Mouse (Mus musculus): ENCODE measurements around the gene Milr1. TPM values are rescaled to one million over a fixed set of nuclear protein-coding genes. Genes with fewer than 3 reads are reported as not detected.
"Not testable (repeated sequence)": the region's sequence is repeated elsewhere in the genome, so short reads cannot be mapped to it uniquely, and the experiment has no call there.

The Milr1 gene
- total and polyA plus RNA-seq, 3 experiments: 0.29 to 1.4 (median 0.93) TPM

DNA sequence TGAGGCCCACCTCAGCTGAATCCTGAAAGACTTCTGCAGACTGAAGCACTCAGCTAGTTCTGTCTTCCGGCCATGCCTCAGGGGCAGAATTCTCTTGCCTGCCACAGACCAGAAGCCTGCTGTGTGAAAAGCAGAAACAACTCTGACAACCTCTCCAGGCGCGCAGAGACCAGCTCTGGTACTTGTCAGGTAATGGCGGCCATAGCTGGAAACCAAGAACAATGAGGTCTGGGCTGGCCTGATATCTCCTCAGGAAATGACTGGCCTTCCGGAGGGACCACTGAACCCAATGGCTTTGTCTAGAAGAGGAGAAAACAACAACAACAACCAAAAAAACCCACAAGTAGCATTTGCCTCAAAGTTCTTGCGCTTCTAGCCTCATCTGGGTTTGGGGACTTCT lies 36.0 kb upstream of the Milr1 start:
- Histone ChIP-seq H3K4me1 (ENCODE audit: control insufficient read depth, insufficient read depth, low read length) (peaks cover 6% of the 10 kb centered on the region), H3K36me3 (ENCODE audit: control insufficient read depth, insufficient read depth, low read length) (peaks cover 2% of the 10 kb centered on the region; the same call in 1 of the 2 replicates), H3K9ac (ENCODE audit: low read depth, low read length) (peak overlapping the region; percentile 64), H3K79me2 (replicated peaks; ENCODE audit: control insufficient read depth, insufficient read depth, low read length) (no peaks in the 10 kb centered on the region), H3K27me3 (ENCODE audit: control insufficient read depth, insufficient read depth, low read length) (no peaks in the 10 kb centered on the region), H3K4me3 (peak overlapping the region; percentile 51), H3K27ac (peak overlapping the region; percentile 96)
- TF ChIP-seq EP300 (IDR thresholded peaks at IDR 0.05; ENCODE audit: insufficient read depth, low read depth, low read length): peak; percentile 93
- TF ChIP-seq CTCF (IDR thresholded peaks at IDR 0.05): no peak
- peak; percentile 97 for TF ChIP-seq POLR2A (IDR thresholded peaks at IDR 0.05; ENCODE audit: insufficient read depth, low read depth, low read length)
- intact Hi-C loops (cut with DNase I): no loop called here
- 50% methylated on average over 6 of the region's 6 CpGs for WGBS
- peak; percentile 73 for DNase-seq

DNA sequence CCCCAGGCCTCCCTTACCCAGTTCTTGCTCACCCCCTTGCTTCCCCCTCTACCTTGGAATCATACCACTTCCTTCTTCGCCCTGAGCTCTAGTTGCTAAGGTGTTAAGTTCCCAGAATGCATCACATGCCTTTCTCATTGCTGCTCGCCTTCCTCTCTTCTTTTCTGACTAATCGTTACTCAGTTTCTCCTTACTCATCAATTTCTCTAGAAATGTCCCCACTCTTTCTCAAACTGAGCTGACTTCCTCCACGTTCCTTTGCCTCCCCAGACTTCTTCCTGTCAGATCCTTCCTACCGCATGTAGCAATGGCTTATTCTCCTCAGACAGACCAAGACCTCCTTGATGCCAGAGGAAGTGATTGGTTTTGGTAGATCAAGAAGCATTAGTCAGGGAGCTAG lies 34.5 kb upstream of the Milr1 start:
- intact Hi-C loops (cut with DNase I): no loop called here
- TF ChIP-seq CTCF (IDR thresholded peaks at IDR 0.05) (no peak), POLR2A (IDR thresholded peaks at IDR 0.05; ENCODE audit: insufficient read depth, low read depth, low read length) (no peak), EP300 (IDR thresholded peaks at IDR 0.05; ENCODE audit: insufficient read depth, low read depth, low read length) (no peak)
- no peaks in the 10 kb centered on the region for H3K36me3 ChIP-seq (ENCODE audit: control insufficient read depth, insufficient read depth, low read length)
- no peak for DNase-seq
- H3K9ac ChIP-seq (ENCODE audit: low read depth, low read length): no peak overlapping the region
- no peaks in the 10 kb centered on the region for H3K79me2 ChIP-seq (replicated peaks; ENCODE audit: control insufficient read depth, insufficient read depth, low read length)
- H3K4me1 ChIP-seq (ENCODE audit: control insufficient read depth, insufficient read depth, low read length): peaks cover 6% of the 10 kb centered on the region
- WGBS: 66% methylated on average over 5 of the region's 5 CpGs
- H3K27ac ChIP-seq: peak overlapping the region; percentile 96; the same call in 1 of the 2 replicates
- H3K4me3 ChIP-seq: no peak overlapping the region
- no peaks in the 10 kb centered on the region for H3K27me3 ChIP-seq (ENCODE audit: control insufficient read depth, insufficient read depth, low read length)

DNA sequence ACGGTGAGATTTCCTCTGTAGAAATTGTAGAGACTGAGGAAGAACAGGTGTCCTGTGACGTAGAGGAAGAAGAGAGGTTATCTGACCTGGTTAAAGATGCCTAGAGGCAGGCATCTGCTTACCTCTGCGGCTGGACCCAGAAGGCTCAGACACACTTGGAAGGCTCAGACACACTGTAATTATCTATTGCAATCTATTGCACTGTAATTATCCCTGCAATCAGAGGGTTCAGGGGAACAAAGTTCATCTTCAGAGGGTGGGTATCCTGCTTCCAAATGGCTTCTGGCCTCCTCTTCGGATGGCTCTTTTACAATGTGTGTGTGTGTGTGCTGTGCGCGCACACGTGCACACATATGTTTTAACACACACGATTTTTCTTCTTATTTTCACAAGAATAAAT lies 30.6 kb upstream of the Milr1 start:
- peaks cover 2% of the 10 kb centered on the region; the same call in 1 of the 2 replicates for H3K36me3 ChIP-seq (ENCODE audit: control insufficient read depth, insufficient read depth, low read length)
- no peaks in the 10 kb centered on the region for H3K79me2 ChIP-seq (replicated peaks; ENCODE audit: control insufficient read depth, insufficient read depth, low read length)
- H3K9ac ChIP-seq (ENCODE audit: low read depth, low read length): no peak overlapping the region
- TF ChIP-seq EP300 (IDR thresholded peaks at IDR 0.05; ENCODE audit: insufficient read depth, low read depth, low read length): no peak
- TF ChIP-seq CTCF (IDR thresholded peaks at IDR 0.05): no peak
- no peak for TF ChIP-seq POLR2A (IDR thresholded peaks at IDR 0.05; ENCODE audit: insufficient read depth, low read depth, low read length)
- no peaks in the 10 kb centered on the region for H3K27me3 ChIP-seq (ENCODE audit: control insufficient read depth, insufficient read depth, low read length)
- H3K27ac ChIP-seq: no peak overlapping the region
- 92% methylated on average over 8 of the region's 8 CpGs for WGBS
- no peak for DNase-seq
- intact Hi-C loops (cut with DNase I): no loop called here
- no peak overlapping the region for H3K4me3 ChIP-seq
- H3K4me1 ChIP-seq (ENCODE audit: control insufficient read depth, insufficient read depth, low read length): peaks cover 14% of the 10 kb centered on the region

DNA sequence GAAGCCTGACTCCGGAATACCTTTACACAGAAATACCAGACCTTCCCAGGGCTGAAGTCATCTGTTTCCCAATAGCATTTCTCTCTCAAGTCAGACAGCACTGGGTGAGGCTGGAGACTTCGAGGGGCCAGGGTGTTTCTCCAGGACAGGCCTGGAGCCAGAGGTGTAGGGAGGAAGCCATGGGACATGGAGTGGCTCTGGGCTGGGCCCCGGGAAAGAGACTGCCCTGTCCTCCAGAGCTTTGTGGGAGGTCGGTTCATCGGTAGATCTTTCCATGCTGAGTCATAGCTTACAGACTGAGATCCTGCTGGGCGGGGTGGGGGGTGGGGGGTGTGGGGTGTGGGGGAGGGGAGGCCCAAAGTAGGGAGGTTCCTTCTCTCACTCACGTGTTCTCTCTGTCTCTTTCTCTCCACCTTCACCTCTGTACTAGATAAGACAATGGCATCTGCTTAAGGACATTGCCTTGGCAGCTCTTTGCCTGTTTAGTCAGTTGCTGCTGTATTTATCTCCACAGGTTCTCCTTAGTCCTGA lies 28.1 kb upstream of the Milr1 start:
- WGBS: 9% methylated on average over 7 of the region's 7 CpGs
- intact Hi-C loops (cut with DNase I): no loop called here
- Histone ChIP-seq H3K4me3 (no peak overlapping the region), H3K27me3 (ENCODE audit: control insufficient read depth, insufficient read depth, low read length) (no peaks in the 10 kb centered on the region), H3K9ac (ENCODE audit: low read depth, low read length) (no peak overlapping the region), H3K79me2 (replicated peaks; ENCODE audit: control insufficient read depth, insufficient read depth, low read length) (no peaks in the 10 kb centered on the region), H3K27ac (peak overlapping the region; percentile 68), H3K4me1 (ENCODE audit: control insufficient read depth, insufficient read depth, low read length) (peaks cover 8% of the 10 kb centered on the region; the same call in 1 of the 2 replicates), H3K36me3 (ENCODE audit: control insufficient read depth, insufficient read depth, low read length) (peaks cover 2% of the 10 kb centered on the region; the same call in 1 of the 2 replicates)
- DNase-seq: peak; percentile 64 to 69
- TF ChIP-seq EP300 (IDR thresholded peaks at IDR 0.05; ENCODE audit: insufficient read depth, low read depth, low read length): peak; percentile 56; the same call in 1 of the 2 replicates
- no peak for TF ChIP-seq POLR2A (IDR thresholded peaks at IDR 0.05; ENCODE audit: insufficient read depth, low read depth, low read length)
- no peak for TF ChIP-seq CTCF (IDR thresholded peaks at IDR 0.05)

DNA sequence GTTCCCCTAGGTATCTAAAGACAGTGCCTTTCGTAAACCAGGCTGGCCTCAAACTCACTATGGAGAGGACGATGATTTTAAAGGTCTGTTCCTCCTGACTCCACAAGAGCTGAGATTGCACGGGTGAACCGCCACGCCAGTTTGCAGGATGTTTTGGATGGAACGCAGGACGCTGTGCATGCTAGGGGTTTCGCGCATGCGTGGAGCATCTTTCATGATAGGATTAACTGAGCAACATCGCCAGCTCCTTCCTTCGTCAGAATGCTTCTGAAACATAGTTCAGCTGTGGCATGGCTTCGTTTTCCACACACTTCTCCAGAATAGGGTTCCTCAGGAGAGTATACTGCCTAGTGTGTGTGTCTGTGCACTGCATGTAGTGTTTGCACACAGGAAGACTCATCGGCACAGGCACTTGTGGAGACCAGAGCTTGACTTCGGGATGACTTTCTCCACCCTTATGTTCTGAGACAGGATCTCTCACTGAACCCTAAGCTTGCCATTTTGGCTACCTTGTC lies 27.4 kb upstream of the Milr1 start:
- intact Hi-C loops (cut with DNase I): no loop called here
- Histone ChIP-seq H3K36me3 (ENCODE audit: control insufficient read depth, insufficient read depth, low read length) (peaks cover 2% of the 10 kb centered on the region; the same call in 1 of the 2 replicates), H3K27me3 (ENCODE audit: control insufficient read depth, insufficient read depth, low read length) (no peaks in the 10 kb centered on the region), H3K4me3 (no peak overlapping the region), H3K9ac (ENCODE audit: low read depth, low read length) (no peak overlapping the region), H3K79me2 (replicated peaks; ENCODE audit: control insufficient read depth, insufficient read depth, low read length) (no peaks in the 10 kb centered on the region), H3K27ac (peak overlapping the region; percentile 68), H3K4me1 (ENCODE audit: control insufficient read depth, insufficient read depth, low read length) (peaks cover 9% of the 10 kb centered on the region)
- DNase-seq: peak in 1 of 2 experiments; percentile 45
- WGBS: 76% methylated on average over 15 of the region's 15 CpGs
- TF ChIP-seq CTCF (IDR thresholded peaks at IDR 0.05) (no peak), POLR2A (IDR thresholded peaks at IDR 0.05; ENCODE audit: insufficient read depth, low read depth, low read length) (no peak), EP300 (IDR thresholded peaks at IDR 0.05; ENCODE audit: insufficient read depth, low read depth, low read length) (no peak)

DNA sequence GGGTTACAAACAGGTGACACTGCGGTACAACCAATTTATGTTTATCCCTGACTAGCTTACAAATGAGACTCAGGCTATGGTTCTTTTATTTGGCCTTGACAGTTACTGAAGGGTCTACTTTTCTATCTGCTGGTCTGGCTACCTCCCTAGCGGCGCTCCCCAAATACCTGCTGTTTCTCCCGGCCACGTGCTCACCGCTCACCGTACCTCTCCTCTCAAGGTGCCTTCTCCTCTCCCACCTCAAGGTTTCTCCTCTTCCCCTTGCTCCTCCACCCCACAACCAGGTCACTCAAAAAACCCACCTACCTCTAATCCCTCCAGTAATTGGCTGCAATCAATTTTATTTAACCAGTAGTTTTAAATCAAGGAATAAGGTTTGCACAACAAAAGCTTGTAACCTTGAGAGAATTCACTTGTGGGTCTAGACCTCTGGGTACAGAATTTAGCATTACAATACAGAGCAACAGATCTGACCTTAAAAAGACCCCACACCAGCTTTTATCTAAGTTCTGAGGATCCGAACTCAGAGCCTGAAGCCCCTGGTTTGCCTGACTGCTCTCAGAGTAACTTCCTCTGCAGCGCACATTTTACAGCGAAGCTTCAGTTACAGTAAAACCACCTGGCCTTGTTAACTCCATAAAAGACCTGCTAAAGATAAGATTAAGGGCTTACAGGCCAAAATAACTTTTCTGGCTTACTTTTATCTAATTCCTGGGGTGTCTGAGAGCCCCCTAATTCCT lies 26.7 kb upstream of the Milr1 start:
- peak in 1 of 2 experiments; percentile 7 for DNase-seq
- H3K27me3 ChIP-seq (ENCODE audit: control insufficient read depth, insufficient read depth, low read length): no peaks in the 10 kb centered on the region
- no peak overlapping the region for H3K4me3 ChIP-seq
- H3K79me2 ChIP-seq (replicated peaks; ENCODE audit: control insufficient read depth, insufficient read depth, low read length): no peaks in the 10 kb centered on the region
- no peak overlapping the region for H3K27ac ChIP-seq
- peaks cover 2% of the 10 kb centered on the region; the same call in 1 of the 2 replicates for H3K36me3 ChIP-seq (ENCODE audit: control insufficient read depth, insufficient read depth, low read length)
- intact Hi-C loops (cut with DNase I): no loop called here
- H3K9ac ChIP-seq (ENCODE audit: low read depth, low read length): no peak overlapping the region
- H3K4me1 ChIP-seq (ENCODE audit: control insufficient read depth, insufficient read depth, low read length): peaks cover 12% of the 10 kb centered on the region
- 92% methylated on average over 10 of the region's 10 CpGs for WGBS
- TF ChIP-seq EP300 (IDR thresholded peaks at IDR 0.05; ENCODE audit: insufficient read depth, low read depth, low read length) (no peak), POLR2A (IDR thresholded peaks at IDR 0.05; ENCODE audit: insufficient read depth, low read depth, low read length) (no peak), CTCF (IDR thresholded peaks at IDR 0.05) (no peak)

DNA sequence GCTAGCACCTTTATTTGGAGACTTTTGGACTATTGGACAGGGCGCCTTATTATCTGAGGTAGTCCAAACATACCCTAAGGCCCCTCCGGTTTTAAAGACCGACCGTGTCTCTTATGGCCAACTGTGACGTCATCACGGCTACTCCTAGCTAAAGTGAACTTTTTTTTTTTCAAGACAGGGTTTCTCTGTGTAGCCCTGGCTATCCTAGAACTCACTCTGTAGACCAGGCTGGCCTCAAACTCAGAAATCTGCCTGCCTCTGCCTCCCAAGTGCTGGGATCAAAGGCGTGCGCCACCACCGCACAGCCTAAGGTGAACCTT lies 26.1 kb upstream of the Milr1 start:
- H3K9ac ChIP-seq (ENCODE audit: low read depth, low read length); H3K27ac ChIP-seq; H3K79me2 ChIP-seq (replicated peaks; ENCODE audit: control insufficient read depth, insufficient read depth, low read length); H3K27me3 ChIP-seq (ENCODE audit: control insufficient read depth, insufficient read depth, low read length); H3K36me3 ChIP-seq (ENCODE audit: control insufficient read depth, insufficient read depth, low read length); intact Hi-C loops (cut with DNase I); H3K4me3 ChIP-seq: not testable (repeated sequence)
- WGBS: 90% methylated on average over 9 of the region's 9 CpGs
- peaks cover 12% of the 10 kb centered on the region for H3K4me1 ChIP-seq (ENCODE audit: control insufficient read depth, insufficient read depth, low read length)
- peak in 1 of 2 experiments; percentile 12 for DNase-seq

All from heart, adult 2 months (tissue).